Mouse (Mus musculus) liver, postnatal 0 days (tissue): Measurements from ENCODE around the gene Tmem104. TPM values are rescaled to one million over a fixed set of nuclear protein-coding genes. Genes with fewer than 3 reads are reported as not detected.

Source experiments
- ATAC-seq: fragments of 200-750 bp; cut with Nextera tagmentation; 2 replicates; pipeline ENCODE4 v1.8.0; 2017; ENCODE audit warnings: mild to moderate bottlenecking, moderate library complexity
- DNase-seq: peaks from one replicate; pipeline ENCODE4 v3.0.0-alpha.2; 2016
- H3K27ac ChIP-seq: fragments of 300-500 bp; sonication (generic); 2 replicates; pipeline ENCODE4 v1.5.1; 2014; ENCODE audit warnings: antibody characterized with exemption, moderate library complexity, mild to moderate bottlenecking, low read depth
- H3K27me3 ChIP-seq: fragments of 300-500 bp; sonication (generic); 2 replicates; pipeline ENCODE4 v1.6.1; 2014; ENCODE audit warnings: low read length, control low read depth, mixed read lengths; ENCODE audit not compliant: insufficient read depth
- H3K36me3 ChIP-seq: fragments of 300-500 bp; sonication (generic); replicated peaks from 2 replicates; pipeline ENCODE4 v1.6.1; 2014; ENCODE audit warnings: mild to moderate bottlenecking, control low read depth, low read length, moderate library complexity, mixed read lengths; ENCODE audit not compliant: insufficient read depth
- H3K4me1 ChIP-seq: fragments of 300-500 bp; sonication (generic); 2 replicates; pipeline ENCODE4 v1.6.1; 2014; ENCODE audit warnings: antibody characterized with exemption, mild to moderate bottlenecking, control low read depth; ENCODE audit not compliant: insufficient read depth
- H3K4me2 ChIP-seq: fragments of 300-500 bp; sonication (generic); 2 replicates; pipeline ENCODE4 v1.6.1; 2014; ENCODE audit warnings: low read depth, mild to moderate bottlenecking, low read length, moderate library complexity, mixed read lengths
- H3K4me3 ChIP-seq: fragments of 300-500 bp; sonication (generic); 2 replicates; pipeline ENCODE4 v1.5.1; 2014; ENCODE audit warnings: low read depth, low read length
- H3K9ac ChIP-seq: fragments of 300-500 bp; sonication (generic); replicated peaks from 2 replicates; pipeline ENCODE4 v1.6.1; 2014; ENCODE audit warnings: mild to moderate bottlenecking, moderate library complexity
- H3K9me3 ChIP-seq: fragments of 300-500 bp; sonication (generic); 2 replicates; pipeline ENCODE4 v1.6.1; 2016; ENCODE audit warnings: mild to moderate bottlenecking, control low read depth, low read length, mixed read lengths
- CTCF ChIP-seq: sonication (generic); IDR thresholded peaks from 2 replicates; pipeline ENCODE4 v1.5.1; 2016; ENCODE audit warnings: antibody characterized with exemption, low read depth
- EP300 ChIP-seq: IDR thresholded peaks from 2 replicates; pipeline ENCODE4 v1.6.1; 2016; ENCODE audit warnings: antibody characterized with exemption, low read depth, mild to moderate bottlenecking
- WGBS: fragments of 180-500 bp; shearing (Covaris S2); extraction: QIAGEN DNeasy Blood & Tissue Kit; methylation state at CpG from one replicate; pipeline ENCODE4 v1.1.7; 2014; ENCODE audit not compliant: insufficient replicate concordance; 5-methylcytosine and 5-hydroxymethylcytosine counted together
- polyA plus RNA-seq: library from polyadenylated mRNA; unstranded; fragments of >200 nt; fragmentation: Nextera tagmentation; extraction: Ambion mirVana; gene quantifications from 2 replicates; pipeline ENCODE4 v1.2.1, GENCODE M21; 2015

Gene Tmem104
- polyA plus RNA-seq, 1 experiment from 2014 or later = 7.1 TPM

GRCm38 (mm10) chr11:115228430-115228829 is 41.1 kb downstream of the Tmem104 start:
- no peaks in the 10 kb centered on the region for H3K27me3 ChIP-seq
- H3K36me3 ChIP-seq = peaks cover 7% of the 10 kb centered on the region; the same call in 1 of the 2 replicates
- no peak overlapping the region for H3K27ac ChIP-seq
- no peak for ATAC-seq
- no peak overlapping the region for H3K4me2 ChIP-seq
- no peak for TF ChIP-seq EP300
- TF ChIP-seq CTCF = no peak
- WGBS = 63% methylated on average over 7 of the region's 7 CpGs
- no peaks in the 10 kb centered on the region for H3K9me3 ChIP-seq
- no peak overlapping the region for H3K4me3 ChIP-seq
- no peak for DNase-seq
- peaks cover 26% of the 10 kb centered on the region for H3K4me1 ChIP-seq
- no peak overlapping the region for H3K9ac ChIP-seq

DNA sequence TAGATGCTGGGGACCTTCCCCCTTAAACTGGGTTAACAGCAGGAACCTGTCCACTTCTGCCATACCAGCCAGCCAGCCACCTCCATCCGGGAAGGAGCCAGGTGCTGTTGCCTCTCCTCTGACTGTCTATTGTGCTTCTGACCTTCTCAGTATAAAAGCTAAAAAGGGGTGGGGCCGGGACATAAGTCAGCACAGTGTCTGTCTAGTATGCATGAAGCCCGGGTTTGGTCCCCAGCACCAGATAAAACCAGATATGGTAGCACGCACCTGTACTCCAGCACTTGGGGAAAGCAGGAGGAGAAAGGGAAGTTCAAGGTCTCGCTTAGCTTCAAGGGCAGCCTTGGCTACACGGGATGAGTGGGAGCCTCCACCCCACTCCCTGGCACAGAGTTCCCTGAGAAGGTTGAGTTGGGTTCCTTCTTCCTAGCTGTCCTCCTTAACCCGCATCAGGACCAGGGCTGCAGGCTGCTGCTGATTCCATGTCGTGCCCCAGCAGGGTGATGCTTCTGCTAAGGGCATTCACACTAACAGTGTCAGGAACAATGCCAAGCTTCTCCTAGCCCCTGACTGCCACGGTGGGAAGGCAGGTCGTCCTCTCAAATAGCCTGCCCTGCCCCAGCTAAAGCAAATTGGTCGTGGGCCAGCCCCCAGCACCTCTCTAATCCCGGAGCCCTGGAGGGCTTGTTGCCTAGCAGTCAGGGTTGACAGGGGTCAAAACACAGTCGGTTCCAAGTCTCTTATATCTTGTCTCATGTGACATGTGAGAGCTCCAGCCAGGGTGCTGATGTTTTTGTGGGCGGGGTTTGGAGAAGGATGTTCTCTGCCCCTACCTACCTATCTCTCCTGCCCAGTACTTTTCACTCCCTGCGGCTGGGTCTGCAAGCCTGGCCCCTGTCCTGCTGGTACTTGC is 42.0 kb downstream of the Tmem104 start:
- ATAC-seq (no peak), DNase-seq (no peak)
- Histone ChIP-seq H3K4me3 (no peak overlapping the region), H3K9ac (no peak overlapping the region), H3K9me3 (no peaks in the 10 kb centered on the region), H3K4me2 (no peak overlapping the region), H3K36me3 (peaks cover 7% of the 10 kb centered on the region; the same call in 1 of the 2 replicates), H3K27me3 (no peaks in the 10 kb centered on the region), H3K4me1 (peaks cover 21% of the 10 kb centered on the region), H3K27ac (no peak overlapping the region)
- 62% methylated on average over 15 of the region's 15 CpGs for WGBS
- TF ChIP-seq CTCF (no peak), EP300 (no peak)

GRCm38 (mm10) chr11:115231168-115231915 is 44.1 kb downstream of the Tmem104 start:
- Histone ChIP-seq H3K9ac (no peak overlapping the region), H3K27me3 (no peaks in the 10 kb centered on the region), H3K4me2 (0 out of 2 replicates have a peak overlapping the region, but pooled peaks have one; percentile 20), H3K4me3 (no peak overlapping the region), H3K36me3 (peaks cover 11% of the 10 kb centered on the region; the same call in 1 of the 2 replicates), H3K27ac (peak overlapping the region; percentile 70), H3K9me3 (no peaks in the 10 kb centered on the region), H3K4me1 (peaks cover 19% of the 10 kb centered on the region)
- ATAC-seq (no peak), DNase-seq (peak; percentile 44)
- 39% methylated on average over 14 of the region's 14 CpGs for WGBS
- TF ChIP-seq EP300 = no peak
- TF ChIP-seq CTCF = no peak

DNA sequence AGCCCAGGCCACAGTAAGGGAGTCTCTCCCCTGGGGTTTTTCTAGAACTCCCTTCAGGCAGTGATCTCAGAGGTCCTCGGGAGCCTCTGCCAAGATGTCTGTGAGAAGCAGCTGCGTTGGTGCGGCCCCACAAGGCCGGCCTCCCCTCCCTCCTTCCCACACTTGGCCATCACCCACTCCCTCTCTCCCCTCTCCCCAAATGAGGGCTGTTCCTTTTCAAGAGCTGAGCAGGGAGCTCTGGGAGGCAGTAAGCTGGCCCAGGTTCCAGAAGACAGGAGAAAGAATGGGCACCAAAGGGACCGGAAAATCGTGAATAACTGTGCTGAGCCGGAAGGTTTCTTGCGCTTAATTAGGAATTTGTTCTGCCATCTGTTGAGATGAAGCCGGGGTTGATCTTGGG is 44.6 kb downstream of the Tmem104 start:
- ATAC-seq (no peak), DNase-seq (no peak)
- Histone ChIP-seq H3K4me1 (peaks cover 16% of the 10 kb centered on the region), H3K9me3 (no peaks in the 10 kb centered on the region), H3K27me3 (no peaks in the 10 kb centered on the region), H3K27ac (peak overlapping the region; percentile 70), H3K4me3 (no peak overlapping the region), H3K9ac (no peak overlapping the region), H3K4me2 (no peak overlapping the region), H3K36me3 (peaks cover 11% of the 10 kb centered on the region; the same call in 1 of the 2 replicates)
- TF ChIP-seq EP300 (no peak), CTCF (no peak)
- WGBS = 63% methylated on average over 9 of the region's 9 CpGs

DNA sequence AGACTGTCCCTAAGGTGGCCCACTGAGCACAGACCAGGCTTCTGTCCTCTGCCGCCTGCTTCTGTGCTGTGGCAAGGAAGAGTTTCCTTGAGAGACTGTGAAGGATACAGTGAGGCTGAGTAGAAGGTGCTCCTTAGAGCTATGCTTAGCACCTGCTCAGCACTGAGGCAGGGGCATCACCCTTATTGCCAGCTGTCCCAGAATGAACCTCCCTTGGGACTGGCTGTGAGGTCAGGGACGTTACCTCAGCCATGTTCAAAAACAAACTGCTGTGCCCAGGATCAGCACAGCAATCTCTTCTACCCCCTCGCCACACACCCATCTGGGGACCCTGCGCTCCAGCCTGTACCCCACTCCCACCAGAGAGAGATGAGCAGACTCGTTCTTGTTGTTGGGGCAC is 45.6 kb downstream of the Tmem104 start:
- Histone ChIP-seq H3K9ac (no peak overlapping the region), H3K4me2 (no peak overlapping the region), H3K4me1 (peaks cover 14% of the 10 kb centered on the region), H3K4me3 (no peak overlapping the region), H3K36me3 (peaks cover 13% of the 10 kb centered on the region), H3K27me3 (no peaks in the 10 kb centered on the region), H3K27ac (peak overlapping the region; percentile 40; the same call in 1 of the 2 replicates), H3K9me3 (no peaks in the 10 kb centered on the region)
- TF ChIP-seq CTCF (no peak), EP300 (no peak)
- ATAC-seq (peak; percentile 31; the same call in 1 of the 2 replicates), DNase-seq (no peak)
- 74% methylated on average over 5 of the region's 5 CpGs for WGBS
